Mouse (Mus musculus): ENCODE measurements around the gene Gp1bb.

Gp1bb gene

GRCm38 (mm10) chr16:18581623-18582205 is 40.5 kb downstream of the Gp1bb start:
- no peak for DNase-seq (ENCODE audit: low read depth, low spot score)

- DNase-seq (ENCODE audit: low read depth, low spot score): no peak
These were observed 41.1 kb downstream of the Gp1bb start for GRCm38 (mm10) chr16:18581050-18581622.

GRCm38 (mm10) chr16:18580389-18580788 is 41.8 kb downstream of the Gp1bb start:
- no peak for DNase-seq (ENCODE audit: low read depth, low spot score)

GRCm38 (mm10) chr16:18577599-18578160 is 44.5 kb downstream of the Gp1bb start:
- no peak for DNase-seq (ENCODE audit: low read depth, low spot score)

- no peak for DNase-seq (ENCODE audit: low read depth, low spot score)
These were observed 45.1 kb downstream of the Gp1bb start for GRCm38 (mm10) chr16:18577071-18577470.

- no peak for DNase-seq (ENCODE audit: low read depth, low spot score)
These were observed 48.0 kb downstream of the Gp1bb start for GRCm38 (mm10) chr16:18574196-18574595.
